Mouse (Mus musculus) kidney, postnatal 0 days (tissue): ENCODE measurements around the gene Copz1. TPM values are rescaled to one million over a fixed set of nuclear protein-coding genes. Genes with fewer than 3 reads are reported as not detected.

Source experiments
- ATAC-seq: fragments of 200-750 bp; cut with Nextera tagmentation; replicated peaks from 2 replicates; pipeline ENCODE4 v1.8.0; 2017; ENCODE audit warnings: low read depth, moderate number of reproducible peaks, moderate TSS enrichment, moderate library complexity; ENCODE audit not compliant: low FRiP score
- DNase-seq: peaks from one replicate; pipeline ENCODE4 v3.0.0-alpha.2; 2016; ENCODE audit warnings: low spot score
- H3K27ac ChIP-seq: fragments of 300-500 bp; sonication (generic); 2 replicates; pipeline ENCODE4 v1.5.1; 2014; ENCODE audit warnings: mild to moderate bottlenecking
- H3K27me3 ChIP-seq: fragments of 300-500 bp; sonication (generic); 2 replicates; pipeline ENCODE4 v1.6.1; 2014; ENCODE audit warnings: low read length, mixed read lengths; ENCODE audit not compliant: insufficient read depth
- H3K36me3 ChIP-seq: fragments of 300-500 bp; sonication (generic); 2 replicates; pipeline ENCODE4 v1.6.1; 2014; ENCODE audit warnings: low read length, mixed read lengths; ENCODE audit not compliant: insufficient read depth
- H3K4me1 ChIP-seq: fragments of 300-500 bp; sonication (generic); replicated peaks from 2 replicates; pipeline ENCODE4 v1.6.1; 2014; ENCODE audit warnings: antibody characterized with exemption, low read length, mixed read lengths; ENCODE audit not compliant: insufficient read depth
- H3K4me2 ChIP-seq: fragments of 300-500 bp; sonication (generic); 2 replicates; pipeline ENCODE4 v1.6.1; 2014; ENCODE audit warnings: mild to moderate bottlenecking, low read length, moderate library complexity, mixed read lengths
- H3K4me3 ChIP-seq: fragments of 300-500 bp; sonication (generic); replicated peaks from 2 replicates; pipeline ENCODE4 v1.5.1; 2014; ENCODE audit warnings: low read depth, low read length
- H3K9ac ChIP-seq: fragments of 300-500 bp; sonication (generic); 2 replicates; pipeline ENCODE4 v1.6.1; 2014; ENCODE audit warnings: low read depth, low read length
- H3K9me3 ChIP-seq: fragments of 300-500 bp; sonication (generic); replicated peaks from 2 replicates; pipeline ENCODE4 v1.6.1; 2016; ENCODE audit warnings: low read length, inconsistent platforms, mixed read lengths
- CTCF ChIP-seq: IDR thresholded peaks from 2 replicates; pipeline ENCODE4 v1.5.1; 2016; ENCODE audit warnings: antibody characterized with exemption, low read depth, mild to moderate bottlenecking, moderate library complexity
- WGBS: fragments of 180-500 bp; shearing (Covaris S2); extraction: QIAGEN DNeasy Blood & Tissue Kit; methylation state at CpG from one replicate; pipeline ENCODE4 v1.1.7; 2014; 5-methylcytosine and 5-hydroxymethylcytosine counted together
- polyA plus RNA-seq: library from polyadenylated mRNA; unstranded; fragments of >200 nt; fragmentation: Nextera tagmentation; extraction: Ambion mirVana; gene quantifications from 2 replicates; pipeline ENCODE4 v1.2.1, GENCODE M21; 2015

Gene Copz1
- polyA plus RNA-seq, 1 experiment from 2014 or later, result 237 TPM

- peak; percentile 86 for DNase-seq
- H3K4me1 ChIP-seq, result peaks cover 17% of the 10 kb centered on the region; the same call in 1 of the 2 replicates
- H3K4me3 ChIP-seq, result peak overlapping the region; percentile 21
- peak overlapping the region; percentile 68 for H3K4me2 ChIP-seq
- TF ChIP-seq CTCF, result peak; percentile 90
- H3K27ac ChIP-seq, result no peak overlapping the region
- no peaks in the 10 kb centered on the region for H3K9me3 ChIP-seq
- H3K36me3 ChIP-seq, result peaks cover 12% of the 10 kb centered on the region; the same call in 1 of the 2 replicates
- peak; percentile 71 for ATAC-seq
- no peak overlapping the region for H3K9ac ChIP-seq
- 6% methylated on average over 18 of the region's 18 CpGs for WGBS
- no peaks in the 10 kb centered on the region for H3K27me3 ChIP-seq
Measured at GRCm38 (mm10) chr15:103315011-103315502, 42.5 kb downstream of the Copz1 start.

DNA sequence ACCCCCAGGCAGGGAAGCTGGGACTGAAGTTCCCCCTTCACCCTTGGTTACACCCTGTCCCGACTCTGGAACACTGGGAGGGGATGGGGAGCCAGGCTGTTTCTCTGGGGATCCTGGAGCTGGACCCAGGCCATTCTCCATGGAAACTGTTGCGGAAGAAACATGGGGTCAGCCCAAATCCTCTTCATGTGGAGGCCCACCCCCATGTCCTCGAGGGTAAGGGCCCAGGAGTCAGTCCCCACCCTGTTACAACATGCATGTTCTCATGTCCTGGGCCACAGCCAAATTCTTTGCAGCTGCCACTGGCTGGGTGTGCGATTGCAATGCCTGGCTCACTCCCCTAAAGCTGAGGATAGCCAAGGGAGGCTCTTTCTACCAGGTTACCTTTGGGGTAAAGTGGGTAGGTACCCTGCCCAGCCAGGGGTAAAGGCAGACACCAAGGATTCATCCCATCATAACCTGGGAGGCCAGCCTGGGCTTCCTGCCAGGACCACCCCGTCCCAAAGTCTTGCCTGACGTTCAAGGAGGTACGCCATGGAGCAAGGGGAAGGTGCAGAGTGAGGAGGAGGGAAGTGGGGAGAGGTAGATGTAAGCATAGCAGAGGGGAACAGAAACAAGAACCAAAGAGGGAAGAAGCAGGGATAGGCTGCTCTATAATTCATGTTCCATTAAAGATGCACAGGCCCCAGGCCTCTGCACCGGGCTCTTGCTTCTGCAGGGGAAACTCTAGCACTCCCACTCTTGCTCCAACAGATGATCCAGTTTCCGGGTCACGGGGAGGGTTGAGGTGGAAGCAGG, 43.7 kb downstream of the Copz1 start:
- 62% methylated on average over 9 of the region's 10 CpGs for WGBS
- H3K9me3 ChIP-seq, result no peaks in the 10 kb centered on the region
- H3K4me3 ChIP-seq, result no peak overlapping the region
- peaks cover 17% of the 10 kb centered on the region; the same call in 1 of the 2 replicates for H3K4me1 ChIP-seq
- no peak overlapping the region for H3K4me2 ChIP-seq
- ATAC-seq, result no peak
- no peaks in the 10 kb centered on the region for H3K27me3 ChIP-seq
- TF ChIP-seq CTCF, result no peak
- peaks cover 12% of the 10 kb centered on the region; the same call in 1 of the 2 replicates for H3K36me3 ChIP-seq
- no peak overlapping the region for H3K9ac ChIP-seq
- no peak overlapping the region for H3K27ac ChIP-seq
- DNase-seq, result no peak

GRCm38 (mm10) chr15:103317120-103317519, 44.6 kb downstream of the Copz1 start:
- Histone ChIP-seq H3K4me3 (no peak overlapping the region), H3K36me3 (peaks cover 12% of the 10 kb centered on the region; the same call in 1 of the 2 replicates), H3K4me2 (no peak overlapping the region), H3K27me3 (no peaks in the 10 kb centered on the region), H3K4me1 (peaks cover 21% of the 10 kb centered on the region; the same call in 1 of the 2 replicates), H3K9me3 (no peaks in the 10 kb centered on the region), H3K9ac (no peak overlapping the region), H3K27ac (no peak overlapping the region)
- ATAC-seq (no peak), DNase-seq (no peak)
- TF ChIP-seq CTCF, result no peak

GRCm38 (mm10) chr15:103317731-103318130, 45.2 kb downstream of the Copz1 start:
- Histone ChIP-seq H3K36me3 (peaks cover 12% of the 10 kb centered on the region; the same call in 1 of the 2 replicates), H3K9me3 (no peaks in the 10 kb centered on the region), H3K4me1 (peaks cover 25% of the 10 kb centered on the region; the same call in 1 of the 2 replicates), H3K27me3 (no peaks in the 10 kb centered on the region), H3K4me3 (no peak overlapping the region), H3K9ac (no peak overlapping the region), H3K4me2 (no peak overlapping the region), H3K27ac (no peak overlapping the region)
- DNase-seq, result no peak
- 92% methylated on average over 8 of the region's 8 CpGs for WGBS
- no peak for ATAC-seq
- no peak for TF ChIP-seq CTCF

GRCm38 (mm10) chr15:103318201-103318816, 45.8 kb downstream of the Copz1 start:
- WGBS, result 37% methylated on average over 3 of the region's 3 CpGs
- H3K27ac ChIP-seq, result no peak overlapping the region
- DNase-seq, result no peak

DNA sequence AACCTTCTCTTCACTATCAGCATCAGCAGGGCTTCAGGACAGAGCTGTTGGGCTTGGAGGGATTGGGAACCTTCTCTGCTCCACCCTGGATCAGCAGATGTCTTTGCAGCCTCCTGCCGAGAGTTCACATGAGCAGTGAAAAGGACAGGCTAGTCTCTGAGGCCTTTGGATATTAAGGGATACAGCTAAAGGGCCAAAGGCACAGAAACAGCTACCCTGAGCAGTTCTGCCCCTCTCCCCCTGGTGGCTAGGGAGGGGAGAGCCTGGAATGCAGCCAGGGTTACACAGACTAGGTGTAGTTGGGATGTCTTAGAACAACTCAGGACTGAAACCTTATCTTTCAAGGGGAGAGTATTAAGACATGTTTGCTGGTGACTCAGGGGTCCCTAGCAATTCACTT, 48.6 kb downstream of the Copz1 start:
- Histone ChIP-seq H3K4me2 (no peak overlapping the region), H3K9ac (no peak overlapping the region), H3K4me1 (peaks cover 8% of the 10 kb centered on the region; the same call in 1 of the 2 replicates), H3K4me3 (no peak overlapping the region), H3K27me3 (no peaks in the 10 kb centered on the region), H3K27ac (no peak overlapping the region), H3K36me3 (peaks cover 12% of the 10 kb centered on the region; the same call in 1 of the 2 replicates), H3K9me3 (no peaks in the 10 kb centered on the region)
- 57% methylated on average over 1 of the region's 1 CpGs for WGBS
- DNase-seq, result peak; percentile 61
- peak; percentile 70 for TF ChIP-seq CTCF
- ATAC-seq, result no peak

More at GRCm38 (mm10) chr15:103318201-103318816, 45.8 kb downstream of the Copz1 start:
- no peak for TF ChIP-seq CTCF
- Histone ChIP-seq H3K4me3 (no peak overlapping the region), H3K9me3 (no peaks in the 10 kb centered on the region), H3K36me3 (peaks cover 12% of the 10 kb centered on the region; the same call in 1 of the 2 replicates), H3K4me2 (no peak overlapping the region), H3K27me3 (no peaks in the 10 kb centered on the region), H3K9ac (no peak overlapping the region), H3K4me1 (peaks cover 25% of the 10 kb centered on the region; the same call in 1 of the 2 replicates)
- ATAC-seq, result no peak
